Mouse (Mus musculus) hindbrain, embryonic 16.5 days (tissue): ENCODE measurements at regions not wholly inside any gene's neighbourhood (a gene's known extent, or its start where the extent isn't known, plus 50 kb on each side); places are given as distances from the start of the nearest gene placed in this dataset.

Experiments
- ATAC-seq: fragments of 200-750 bp; cut with Nextera tagmentation; 2 replicates; pipeline ENCODE4 v1.8.0; 2017; ENCODE audit warnings: moderate TSS enrichment, moderate library complexity
- H3K27ac ChIP-seq: fragments of 300-500 bp; sonication (generic); 2 replicates; pipeline ENCODE4 v1.5.1; 2014; ENCODE audit warnings: low read depth, mild to moderate bottlenecking, control low read depth, low read length, moderate library complexity
- H3K27me3 ChIP-seq: fragments of 300-500 bp; sonication (generic); replicated peaks from 2 replicates; pipeline ENCODE4 v1.6.1; 2014; ENCODE audit warnings: low read length; ENCODE audit not compliant: control insufficient read depth, insufficient read depth
- H3K36me3 ChIP-seq: fragments of 300-500 bp; sonication (generic); 2 replicates; pipeline ENCODE4 v1.6.1; 2014; ENCODE audit warnings: mild to moderate bottlenecking, low read length, moderate library complexity, mixed read lengths; ENCODE audit not compliant: control insufficient read depth, insufficient read depth
- H3K4me1 ChIP-seq: fragments of 300-500 bp; sonication (generic); 2 replicates; pipeline ENCODE4 v1.6.1; 2014; ENCODE audit warnings: low read depth, low read length; ENCODE audit not compliant: control insufficient read depth, insufficient read depth
- H3K4me2 ChIP-seq: fragments of 300-500 bp; sonication (generic); 2 replicates; pipeline ENCODE4 v1.6.1; 2014; ENCODE audit warnings: mild to moderate bottlenecking, low read length, control low read depth, moderate library complexity
- H3K4me3 ChIP-seq: fragments of 300-500 bp; sonication (generic); 2 replicates; pipeline ENCODE4 v1.5.1; 2014; ENCODE audit warnings: mild to moderate bottlenecking, low read length, control low read depth, moderate library complexity
- H3K9ac ChIP-seq: fragments of 300-500 bp; sonication (generic); 2 replicates; pipeline ENCODE4 v1.6.1; 2014; ENCODE audit warnings: low read depth, mild to moderate bottlenecking, control low read depth, low read length, moderate library complexity
- H3K9me3 ChIP-seq: fragments of 300-500 bp; sonication (generic); 2 replicates; pipeline ENCODE4 v1.6.1; 2014; ENCODE audit warnings: mild to moderate bottlenecking, low read length, moderate library complexity; ENCODE audit not compliant: control insufficient read depth
- WGBS: fragments of 180-500 bp; shearing (Covaris S2); extraction: QIAGEN DNeasy Blood & Tissue Kit; methylation state at CpG from one replicate; pipeline ENCODE4 v1.1.7; 2014; 5-methylcytosine and 5-hydroxymethylcytosine counted together

- Histone ChIP-seq H3K4me2 (no peak overlapping the region), H3K4me3 (no peak overlapping the region), H3K4me1 (no peaks in the 10 kb centered on the region; the same call in 1 of the 2 replicates), H3K9me3 (no peaks in the 10 kb centered on the region), H3K9ac (no peak overlapping the region), H3K36me3 (no peaks in the 10 kb centered on the region), H3K27ac (no peak overlapping the region), H3K27me3 (no peaks in the 10 kb centered on the region)
- WGBS, result 91% methylated on average over 9 of the region's 9 CpGs
- no peak for ATAC-seq
Measured at GRCm38 (mm10) chr5:73948031-73948899, 120.0 kb downstream of the Usp46 start.
